In genomic region chr11:63919211-63920098, GRCm38 (mm10) we compare ENCODE assay signal across 8 mouse cellular contexts. TPM values are rescaled to one million over a fixed set of nuclear protein-coding genes. Genes with fewer than 3 reads are reported as not detected.
A peak's percentile ranks its signal among the peaks of the same experiment; 100 is the strongest.
DNase-seq lines count a peak whose midpoint lies in the region; ATAC-seq lines count a peak whose summit lies in the region.

No protein-coding gene starts in this region.

- ATAC-seq in kidney, embryonic 16.5 days (ENCODE audit: low FRiP score, low TSS enrichment), result no peak
- no peak for ATAC-seq in neural tube, embryonic 12.5 days (ENCODE audit: low FRiP score, low read depth)

- H3K36me3 ChIP-seq in kidney, embryonic 16.5 days (ENCODE audit: insufficient read depth, low read length), result no peaks in the 10 kb centered on the region
- H3K36me3 ChIP-seq in embryonic facial prominence, embryonic 10.5 days (replicated peaks), result no peaks in the 10 kb centered on the region
- H3K36me3 ChIP-seq in neural tube, embryonic 12.5 days, result no peaks in the 10 kb centered on the region

- peak overlapping the region; percentile 81 for H3K4me2 ChIP-seq in kidney, embryonic 16.5 days (replicated peaks; ENCODE audit: low read depth, low read length)
- peak overlapping the region; percentile 94 for H3K4me2 ChIP-seq in neural tube, embryonic 12.5 days (replicated peaks)

- peaks cover 52% of the 10 kb centered on the region for H3K27me3 ChIP-seq in kidney, embryonic 16.5 days (ENCODE audit: insufficient read depth, low read length)
- peaks cover 95% of the 10 kb centered on the region for H3K27me3 ChIP-seq in embryonic facial prominence, embryonic 10.5 days (replicated peaks; ENCODE audit: low read depth, poor library complexity, severe bottlenecking)
- peaks cover 22% of the 10 kb centered on the region for H3K27me3 ChIP-seq in neural tube, embryonic 12.5 days (replicated peaks)

- peak overlapping the region; percentile 83 for H3K27ac ChIP-seq in kidney, embryonic 16.5 days (ENCODE audit: low read length)
- H3K27ac ChIP-seq in embryonic facial prominence, embryonic 10.5 days (replicated peaks), result peak overlapping the region; percentile 85
- H3K27ac ChIP-seq in neural tube, embryonic 12.5 days, result no peak overlapping the region

- 5% methylated on average over 52 of the region's 52 CpGs for WGBS in kidney, embryonic 16.5 days
- 1% methylated on average over 52 of the region's 52 CpGs for whole genome bisulfite sequencing in embryonic facial prominence, embryonic 10.5 days
- WGBS in neural tube, embryonic 12.5 days, result 1% methylated on average over 52 of the region's 52 CpGs

- no peak for DNase-seq in kidney, adult 11 months
- peak; percentile 55 for DNase-seq in embryonic facial prominence, embryonic 10.5 days (ENCODE audit: low spot score)
- peak; percentile 47 for DNase-seq in kidney, postnatal 10 days
- DNase-seq in urinary bladder, postnatal 14 days (ENCODE audit: low spot score), result no peak
- no peak for DNase-seq in layer of hippocampus, adult 11-12 months (ENCODE audit: low spot score)
- no peak for DNase-seq in ovary, postnatal 36 days (ENCODE audit: low spot score)

- H3K4me3 ChIP-seq in kidney, embryonic 16.5 days (ENCODE audit: low read length), result peak overlapping the region; percentile 56
- peak overlapping the region; percentile 82 for H3K4me3 ChIP-seq in embryonic facial prominence, embryonic 10.5 days
- H3K4me3 ChIP-seq in neural tube, embryonic 12.5 days, result peak overlapping the region; percentile 72

- peaks cover 62% of the 10 kb centered on the region for H3K4me1 ChIP-seq in kidney, embryonic 16.5 days (ENCODE audit: insufficient read depth, low read length)
- peaks cover 90% of the 10 kb centered on the region for H3K4me1 ChIP-seq in embryonic facial prominence, embryonic 10.5 days
- H3K4me1 ChIP-seq in neural tube, embryonic 12.5 days, result peaks cover 48% of the 10 kb centered on the region

- H3K9me3 ChIP-seq in kidney, embryonic 16.5 days (ENCODE audit: low read length), result no peaks in the 10 kb centered on the region
- H3K9me3 ChIP-seq in embryonic facial prominence, embryonic 10.5 days, result no peaks in the 10 kb centered on the region
- H3K9me3 ChIP-seq in neural tube, embryonic 12.5 days, result no peaks in the 10 kb centered on the region

- H3K9ac ChIP-seq in kidney, embryonic 16.5 days (replicated peaks; ENCODE audit: low read length), result peak overlapping the region; percentile 71
- peak overlapping the region; percentile 81 for H3K9ac ChIP-seq in neural tube, embryonic 12.5 days

RNA-seq across cellular contexts. Expression of gene Hs3st3b1, which starts 2.6 kb away (rescaled TPM):
- polyA plus RNA-seq in kidney, embryonic 16.5 days (2015; fragmentation: Nextera tagmentation; extraction: Ambion mirVana), result 33.4 and 34.0 TPM in 2 replicates
- 9.5 and 11.8 TPM in 2 replicates for polyA plus RNA-seq in embryonic facial prominence, embryonic 10.5 days (2016; fragmentation: Nextera tagmentation; extraction: Ambion mirVana)
- 10.2 and 11.9 TPM in 2 replicates for polyA plus RNA-seq in neural tube, embryonic 12.5 days (2016; fragmentation: Nextera tagmentation; extraction: Ambion mirVana)

Comparison
In these comparisons a context has a peak if more than half of its experiments do, and no peak if none do; other contexts are left out.
1. DNase-seq: peak in embryonic facial prominence, embryonic 10.5 days (single experiment) and kidney, postnatal 10 days (single experiment); none in kidney, adult 11 months (single experiment), urinary bladder, postnatal 14 days (single experiment), layer of hippocampus, adult 11-12 months (single experiment) and ovary, postnatal 36 days (single experiment).
2. Peak in every context shown above with its lines, with median percentiles within 50 percentile points of each other: H3K4me3 ChIP-seq.